14 mouse cellular contexts compared by ENCODE assay signal in the genomic region with DNA sequence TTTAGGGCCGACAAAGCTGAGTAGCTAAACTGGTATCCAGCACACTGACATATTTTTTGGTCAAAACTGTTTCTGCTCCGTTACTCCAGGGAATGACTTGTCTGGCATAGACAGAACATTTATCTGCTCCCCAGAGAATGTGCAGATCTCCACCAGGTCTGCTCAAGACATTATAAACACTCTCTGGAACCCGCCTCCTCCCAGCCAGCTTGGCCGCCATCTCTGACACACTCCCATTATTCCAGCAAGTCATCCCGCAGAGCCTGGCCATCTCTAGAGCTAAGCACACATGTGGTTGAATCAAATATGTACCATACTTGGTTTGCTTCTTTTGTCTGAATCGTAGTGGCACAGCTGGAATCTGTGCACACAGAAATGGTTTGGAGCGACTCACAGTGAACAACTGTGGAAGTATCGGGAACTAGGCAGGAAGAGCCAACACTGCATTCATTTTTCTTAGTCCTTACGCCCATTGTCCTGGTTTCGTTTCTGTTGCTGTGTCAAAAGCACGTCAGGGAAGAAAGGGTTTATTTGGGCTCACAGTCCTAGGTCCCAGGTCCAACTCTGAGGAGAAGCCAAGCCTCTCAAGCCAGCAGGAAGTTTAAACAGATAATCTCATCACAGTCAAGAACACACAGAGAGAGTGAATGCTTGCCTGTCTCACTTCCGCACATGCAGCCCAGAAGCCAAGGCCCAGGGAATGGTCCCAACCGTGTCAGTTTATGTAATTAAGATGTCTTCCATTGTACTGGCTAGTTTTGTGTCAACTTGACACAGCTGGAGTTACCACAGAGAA.
"Had no signal": no experiment of that assay in that cellular context is flagged by ENCODE, and none has a peak within 500 bp of the region (broad histone marks: within the 10 kb centered on the region; RNA-seq: fewer than 3 reads in every experiment).

No protein-coding gene starts in this region.

- H3K27ac ChIP-seq: layer of hippocampus, adult 2 months; left cerebral cortex, adult 2 months; limb, embryonic 10.5 days; liver, embryonic 15.5 days; neural tube, embryonic 12.5 days had no signal

- H3K4me3 ChIP-seq: layer of hippocampus, adult 2 months; left cerebral cortex, adult 2 months; limb, embryonic 10.5 days; liver, embryonic 15.5 days; neural tube, embryonic 12.5 days had no signal

- DNase-seq: kidney, postnatal 10 days; kidney, postnatal 4 days; lung, adult 2 months; lung, postnatal 36 days; midbrain, embryonic 14.5 days; right cerebral cortex, postnatal 4 days; spleen, adult 18-20 months; thymus, adult 18-20 months; thymus, postnatal 14 days had no signal
